Mouse (Mus musculus): Measurements from ENCODE around the gene Nup43. TPM values are rescaled to one million over a fixed set of nuclear protein-coding genes. Genes with fewer than 3 reads are reported as not detected.
"Not testable (repeated sequence)": the region's sequence is repeated elsewhere in the genome, so short reads cannot be mapped to it uniquely, and the experiment has no call there.

The Nup43 gene
- total and polyA plus RNA-seq, 3 experiments, result 52.9 to 64.7 TPM; not detected in 1

DNA sequence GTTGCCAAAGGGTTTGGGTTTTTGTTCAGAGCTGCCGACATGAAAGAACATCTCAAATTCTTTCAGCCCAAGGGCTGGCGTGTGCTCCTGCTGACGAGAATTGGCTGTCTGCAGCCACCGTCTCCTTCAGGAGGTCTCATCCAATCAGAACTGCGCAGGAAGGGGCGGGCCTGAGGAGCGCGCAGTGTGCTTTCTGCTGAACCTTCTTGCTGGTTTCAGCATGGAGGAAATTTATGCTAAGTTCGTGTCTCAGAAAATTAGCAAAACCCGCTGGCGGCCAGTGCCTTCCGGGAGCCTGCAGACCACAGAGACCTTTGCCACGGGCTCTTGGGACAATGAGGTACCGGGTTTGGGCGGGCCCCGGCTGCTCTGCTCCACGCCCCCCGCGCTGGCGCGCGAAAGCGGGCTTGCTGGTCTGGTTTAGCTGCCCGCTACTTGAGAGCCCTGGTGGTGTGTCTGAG lies at the start of gene Nup43 (continued):
- no peak for TF ChIP-seq USF2 (IDR thresholded peaks at IDR 0.05; ENCODE audit: borderline replicate concordance in 1 of 2, insufficient read depth in 1 of 2, low read depth in 1 of 2, low read length in 2 of 2)
- no peak for TF ChIP-seq ZC3H11A (IDR thresholded peaks at IDR 0.05; ENCODE audit: low read depth, low read length)

DNA sequence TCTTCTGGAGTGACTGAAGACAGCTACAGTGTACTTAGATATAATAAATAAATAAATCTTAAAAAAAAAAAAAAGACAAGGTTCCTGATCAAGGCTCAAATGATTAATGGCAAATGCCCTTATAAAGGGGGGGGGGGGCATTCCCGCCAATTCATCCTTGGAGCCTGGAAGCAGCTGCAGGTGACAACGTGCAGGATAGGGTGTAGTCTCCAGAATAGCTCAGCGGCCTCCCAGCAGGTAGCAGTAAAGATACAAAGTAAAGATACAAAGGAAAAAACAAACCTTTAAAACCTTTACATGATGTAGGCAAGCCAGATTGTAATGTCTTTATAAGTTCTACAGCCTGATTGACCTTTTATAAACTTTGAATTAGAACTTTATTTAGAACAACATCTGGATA lies 49.7 kb upstream of the Nup43 start:
- not testable (repeated sequence) for H3K27ac ChIP-seq (ENCODE audit: control insufficient read depth, low read depth, low read length); DNase-seq (ENCODE audit: low read depth, low spot score); H3K27me3 ChIP-seq (ENCODE audit: control insufficient read depth in 1 of 2, insufficient read depth in 2 of 2, low read length in 2 of 2); H3K9me3 ChIP-seq (replicated peaks; ENCODE audit: insufficient read depth, low read length); H3K4me3 ChIP-seq (ENCODE audit: control insufficient read depth in 1 of 2, insufficient read depth in 1 of 2, low read depth in 2 of 2, low read length in 2 of 2); H3K36me3 ChIP-seq (ENCODE audit: control insufficient read depth in 1 of 2, insufficient read depth in 2 of 2, low read length in 2 of 2); H3K79me2 ChIP-seq (ENCODE audit: control insufficient read depth, insufficient read depth, low read length, poor library complexity); H3K9ac ChIP-seq (ENCODE audit: control insufficient read depth, low read depth, low read length, poor library complexity, severe bottlenecking); H3K4me1 ChIP-seq (ENCODE audit: control insufficient read depth in 1 of 2, insufficient read depth in 2 of 2, low read length in 2 of 2)

DNA sequence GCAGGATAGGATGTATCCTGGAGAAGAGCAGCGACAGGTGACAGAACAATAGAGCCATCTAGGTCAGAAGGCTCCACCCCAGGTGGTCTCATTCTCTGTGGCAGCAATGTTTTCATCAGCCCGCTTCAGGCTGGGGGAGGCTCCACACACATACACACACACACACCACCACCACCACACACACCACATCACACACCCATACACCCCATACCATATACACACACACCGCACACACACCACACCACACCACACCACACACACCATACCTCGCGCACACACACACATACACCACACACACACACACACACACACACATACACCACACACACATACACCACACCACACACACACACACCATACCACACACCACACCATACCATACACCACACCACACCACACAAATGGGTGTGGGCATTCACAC lies 47.5 kb upstream of the Nup43 start:
- Histone ChIP-seq H3K4me3 (ENCODE audit: control insufficient read depth in 1 of 2, insufficient read depth in 1 of 2, low read depth in 2 of 2, low read length in 2 of 2) (no peak overlapping the region), H3K4me1 (ENCODE audit: control insufficient read depth in 1 of 2, insufficient read depth in 2 of 2, low read length in 2 of 2) (peaks cover 7% of the 10 kb centered on the region in 2 experiments), H3K79me2 (ENCODE audit: control insufficient read depth, insufficient read depth, low read length, poor library complexity) (no peaks in the 10 kb centered on the region), H3K9me3 (replicated peaks; ENCODE audit: insufficient read depth, low read length) (no peaks in the 10 kb centered on the region), H3K27me3 (ENCODE audit: control insufficient read depth in 1 of 2, insufficient read depth in 2 of 2, low read length in 2 of 2) (no peaks in the 10 kb centered on the region), H3K9ac (ENCODE audit: control insufficient read depth, low read depth, low read length, poor library complexity, severe bottlenecking) (no peak overlapping the region), H3K27ac (ENCODE audit: control insufficient read depth, low read depth, low read length) (no peak overlapping the region), H3K36me3 (ENCODE audit: control insufficient read depth in 1 of 2, insufficient read depth in 2 of 2, low read length in 2 of 2) (no peaks in the 10 kb centered on the region; a peak in 1 of 4 replicates)
- DNase-seq (ENCODE audit: low read depth, low spot score), result no peak
- no peak for TF ChIP-seq MEF2A (IDR thresholded peaks at IDR 0.05; ENCODE audit: extremely low read depth, insufficient replicate concordance, low read depth, low read length, poor library complexity, severe bottlenecking)
- no peak for TF ChIP-seq E2F4 (IDR thresholded peaks at IDR 0.05; ENCODE audit: borderline replicate concordance, low read depth, low read length)
- no peak for TF ChIP-seq SIN3A (IDR thresholded peaks at IDR 0.05; ENCODE audit: low read length)
- TF ChIP-seq EP300 (IDR thresholded peaks at IDR 0.05; ENCODE audit: low read depth in 1 of 2, low read length in 2 of 2), result no peak
- TF ChIP-seq USF1 (IDR thresholded peaks at IDR 0.05; ENCODE audit: low read depth, low read length), result no peak
- no peak for TF ChIP-seq RCOR1 (IDR thresholded peaks at IDR 0.05; ENCODE audit: low read depth, low read length)
- TF ChIP-seq SMC3 (IDR thresholded peaks at IDR 0.05; ENCODE audit: low read depth, low read length), result no peak
- no peak for TF ChIP-seq POLR2AphosphoS5 (IDR thresholded peaks at IDR 0.05; ENCODE audit: borderline replicate concordance, low read depth, low read length)
- TF ChIP-seq MXI1 (IDR thresholded peaks at IDR 0.05; ENCODE audit: low read depth, low read length), result no peak
- no peak for TF ChIP-seq ZNF384 (IDR thresholded peaks at IDR 0.05; ENCODE audit: low read depth, low read length)
- TF ChIP-seq RAD21 (IDR thresholded peaks at IDR 0.05; ENCODE audit: low read depth, low read length), result no peak
- no peak for TF ChIP-seq JUND (IDR thresholded peaks at IDR 0.05; ENCODE audit: low read depth, low read length)
